Mouse (Mus musculus) pancreas, adult 10 weeks (tissue): ENCODE measurements around the gene Dnajc5. TPM values are rescaled to one million over a fixed set of nuclear protein-coding genes. Genes with fewer than 3 reads are reported as not detected.

ENCODE experiments used
- polyA plus RNA-seq: library from polyadenylated mRNA; stranded (reverse); fragments of 350-450 nt; fragmentation: Illumina TruSeq; extraction: RNeasy Lipid Tissue Mini Kit (QIAGEN cat#74804); gene quantifications from one replicate; pipeline ENCODE4 v1.2.3, GENCODE M21; 2015; ENCODE audit warnings: low read depth, low replicate concordance; ENCODE audit not compliant: insufficient read depth

The Dnajc5 gene
- 9.5 TPM for polyA plus RNA-seq

DNA sequence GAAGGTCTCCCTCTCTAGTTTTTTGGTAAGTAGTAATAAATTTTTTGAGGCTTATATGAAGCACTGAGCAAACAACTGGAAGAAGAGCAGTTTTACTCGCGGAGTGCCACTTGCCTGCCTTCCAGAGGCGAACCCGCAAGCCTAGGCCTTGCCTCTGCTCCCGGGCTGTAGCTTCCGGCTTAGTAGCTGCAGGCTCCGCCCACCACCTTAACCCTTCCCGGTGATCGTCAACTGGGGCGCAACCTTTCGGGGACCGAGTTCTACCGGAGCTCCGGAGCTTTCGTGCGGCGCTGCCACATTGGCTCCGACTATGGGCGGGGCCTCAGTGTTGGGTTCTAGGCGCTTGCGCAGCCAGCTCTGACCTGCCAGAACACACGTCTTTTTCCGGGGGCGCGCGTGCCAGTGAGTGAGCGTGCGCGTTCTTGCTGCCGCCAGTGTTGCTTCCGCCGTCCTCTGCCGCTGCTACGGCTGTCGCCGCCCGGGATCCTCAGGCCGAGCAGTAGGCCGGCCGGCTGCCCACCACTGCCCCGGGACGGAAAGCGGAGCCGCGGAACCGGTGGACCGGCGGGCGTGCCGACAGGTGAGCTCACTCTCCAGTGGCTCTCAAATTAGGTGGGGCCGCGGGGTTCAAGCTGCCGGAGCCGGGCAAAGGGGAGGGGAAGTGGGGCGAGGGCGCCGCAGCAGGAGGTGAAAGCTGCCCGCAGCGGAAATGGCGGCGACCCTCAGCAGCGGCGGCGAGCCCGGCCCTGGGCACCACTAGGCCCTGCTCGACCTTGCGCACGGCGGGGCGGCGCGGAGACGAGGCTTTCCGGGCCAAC, at the start of gene Dnajc5:
Dnajc5 (plus strand) TSS at position 368 of the 818 bp plus-strand sequence.

DNA sequence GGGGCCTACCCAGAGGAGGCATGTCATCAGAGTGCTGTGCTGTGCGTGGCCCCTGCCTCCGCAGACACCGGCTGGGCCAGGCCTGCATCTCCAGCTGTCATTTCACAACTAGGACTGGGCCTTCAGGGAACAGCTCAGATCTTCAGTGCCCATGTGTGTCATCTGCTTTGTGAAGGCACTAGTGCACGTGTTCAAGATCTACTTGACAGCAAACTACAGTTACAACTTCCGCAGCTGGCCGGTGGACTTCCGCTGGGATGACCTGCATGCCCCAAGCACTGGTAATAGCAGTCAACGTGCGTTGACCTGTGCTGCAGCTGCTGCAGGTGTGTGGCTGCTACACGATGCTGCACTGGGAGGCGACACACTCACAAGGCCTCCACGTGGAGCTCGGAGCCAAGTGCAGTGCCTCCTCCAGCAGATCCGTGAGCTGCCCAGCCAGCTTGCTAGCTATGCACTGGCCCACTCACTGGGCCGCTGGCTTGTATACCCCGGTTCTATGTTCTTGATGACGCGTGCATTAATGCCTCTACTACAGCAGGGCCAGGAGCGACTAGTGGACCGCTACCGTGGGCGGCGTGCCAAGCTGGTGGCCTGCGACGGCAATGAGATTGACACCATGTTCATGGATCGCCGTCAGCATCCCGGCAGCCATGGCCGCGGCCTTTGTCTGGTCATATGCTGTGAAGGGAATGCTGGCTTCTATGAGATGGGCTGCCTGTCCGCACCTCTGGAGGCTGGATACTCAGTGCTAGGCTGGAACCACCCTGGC, 26.9 kb upstream of the Dnajc5 start, which contains the start of gene Abhd16b:
Abhd16b (plus strand) TSS at position 51 of the 772 bp plus-strand sequence.

DNA sequence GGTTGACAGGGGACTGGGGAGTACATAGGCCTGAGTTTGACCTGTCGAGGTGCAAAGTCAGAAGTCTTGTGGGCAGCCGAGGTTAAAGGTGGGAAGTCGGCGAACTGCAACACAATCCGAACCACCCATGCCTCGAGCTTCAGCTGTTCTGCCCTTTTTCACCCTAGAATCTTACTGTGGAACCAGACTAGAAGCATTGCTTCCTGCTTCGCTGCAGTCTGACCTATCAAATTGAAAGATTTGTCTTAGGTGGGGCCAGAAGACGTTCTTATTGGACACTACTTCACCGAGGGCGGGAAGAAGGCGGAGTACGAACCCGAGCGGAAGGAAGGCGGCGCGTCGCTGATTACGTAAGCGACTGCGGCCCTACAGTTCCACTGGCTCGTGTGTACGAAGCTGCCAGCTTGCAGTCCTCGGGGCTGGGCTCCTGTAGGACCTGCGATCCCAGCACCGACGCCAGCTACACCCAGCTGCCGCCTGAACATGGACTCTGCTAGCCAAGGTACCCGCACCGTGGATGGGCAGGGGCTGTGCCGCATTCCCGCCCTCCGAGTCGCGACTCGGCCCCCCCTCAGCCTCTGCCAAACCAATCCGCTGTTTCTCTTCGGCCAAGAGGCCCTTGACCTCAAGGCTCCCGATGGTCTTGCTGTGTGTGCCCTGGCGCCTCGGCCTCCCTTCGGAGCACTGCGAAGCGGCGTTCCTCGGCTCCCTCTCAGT, 23.3 kb upstream of the Dnajc5 start, which contains the start of gene Tpd52l2:
Tpd52l2 (plus strand) TSS at position 312 of the 717 bp plus-strand sequence.

DNA sequence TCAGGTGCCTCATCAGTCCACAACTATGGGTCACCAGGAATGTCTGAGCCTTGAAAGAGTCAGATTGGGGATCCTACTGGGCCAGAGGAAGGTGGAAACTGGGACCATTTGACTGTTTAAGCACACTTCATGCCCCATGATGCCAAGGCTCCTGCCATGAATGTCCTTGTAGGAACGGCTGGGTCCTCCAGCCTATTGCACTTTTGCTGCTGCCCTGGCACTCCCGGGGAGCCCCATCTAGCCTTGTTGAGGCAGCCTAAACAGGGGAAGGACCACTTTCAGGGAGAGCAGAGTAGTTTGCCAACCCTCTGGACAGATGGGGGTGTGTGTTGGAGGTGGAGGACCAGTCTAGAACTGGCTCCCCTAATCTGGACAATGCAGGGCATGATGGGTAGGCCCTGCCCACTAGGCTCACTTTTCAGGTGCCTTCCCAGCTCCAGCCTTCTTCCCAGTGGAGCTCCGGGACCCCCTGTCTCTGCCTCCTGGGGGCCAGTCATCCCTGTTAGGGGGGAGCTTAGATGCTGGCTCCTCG, 64.2 kb downstream of the Dnajc5 start, which contains the start of gene Uckl1:
Uckl1 (minus strand) TSS at position 482 of the 532 bp plus-strand sequence.

DNA sequence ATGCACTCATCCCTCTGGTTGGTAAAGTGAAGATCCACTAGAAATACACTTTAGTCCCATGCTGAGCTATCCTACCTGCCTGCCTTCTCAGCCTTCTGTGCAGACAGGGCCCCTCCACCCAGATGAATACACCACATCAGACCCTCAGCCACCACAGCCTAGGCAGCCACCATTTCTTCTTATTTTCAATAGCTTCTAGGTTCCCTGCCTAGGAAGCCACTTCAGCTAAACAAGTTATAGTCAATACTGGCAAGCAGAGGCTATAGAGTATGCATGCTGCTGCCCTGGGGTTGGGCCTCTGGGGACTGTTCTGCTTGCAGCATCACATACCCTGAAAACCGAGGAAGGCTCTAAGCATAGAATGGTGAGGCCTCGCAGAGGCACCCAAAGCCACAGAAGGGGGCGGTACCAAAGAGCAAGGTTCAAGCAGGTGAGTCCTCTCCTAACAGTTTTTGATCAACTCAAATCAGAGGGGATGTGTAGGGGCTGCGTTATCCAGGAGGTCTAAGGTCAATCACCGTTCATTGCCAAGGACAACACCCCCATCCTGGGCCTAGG, 71.3 kb downstream of the Dnajc5 start, which contains the start of gene Prpf6:
Prpf6 (plus strand) TSS at position 341 of the 558 bp plus-strand sequence.

DNA sequence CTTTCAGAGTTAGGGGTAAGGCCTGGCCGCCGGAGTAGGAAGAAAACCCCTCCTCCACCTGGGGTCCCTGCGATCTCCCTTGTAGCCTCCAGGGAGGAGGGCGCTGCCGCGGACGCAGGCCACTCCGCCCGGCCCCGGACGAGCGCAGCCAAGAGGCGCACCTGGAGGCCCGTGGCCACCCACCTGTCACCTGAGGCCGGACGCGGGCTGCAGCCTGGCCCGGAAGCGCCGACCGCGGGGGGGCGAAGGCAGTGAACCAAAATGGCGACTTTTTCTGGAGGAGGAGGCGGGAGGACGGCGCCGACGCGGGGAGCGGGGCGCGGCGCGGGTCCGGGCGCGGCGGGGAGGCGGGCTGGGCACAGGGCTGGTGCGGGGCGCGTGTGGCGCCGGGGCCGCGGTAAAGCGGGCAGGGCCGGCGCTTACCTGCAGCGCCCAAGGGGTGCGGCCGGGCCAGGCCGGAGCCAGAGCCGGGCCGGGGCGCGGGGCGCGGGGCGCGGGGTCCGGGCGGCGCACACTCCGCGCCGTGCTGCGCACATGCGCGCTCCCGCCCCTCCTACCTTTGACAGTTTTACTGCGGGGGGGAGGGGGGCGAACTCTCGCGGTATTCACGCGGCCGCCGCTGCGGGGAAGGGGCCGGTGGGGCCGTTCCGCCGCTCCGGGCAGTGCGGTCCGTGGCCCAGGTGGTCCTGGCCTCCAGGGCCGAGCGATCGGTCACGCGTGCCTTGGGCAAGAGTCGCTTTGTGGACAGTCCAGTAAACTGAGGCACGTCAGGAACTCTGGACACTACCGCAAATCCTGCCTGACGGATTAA, 72.2 kb downstream of the Dnajc5 start, which contains the start of gene Zfp512b:
Zfp512b (minus strand) TSS at position 573 of the 811 bp plus-strand sequence.

DNA sequence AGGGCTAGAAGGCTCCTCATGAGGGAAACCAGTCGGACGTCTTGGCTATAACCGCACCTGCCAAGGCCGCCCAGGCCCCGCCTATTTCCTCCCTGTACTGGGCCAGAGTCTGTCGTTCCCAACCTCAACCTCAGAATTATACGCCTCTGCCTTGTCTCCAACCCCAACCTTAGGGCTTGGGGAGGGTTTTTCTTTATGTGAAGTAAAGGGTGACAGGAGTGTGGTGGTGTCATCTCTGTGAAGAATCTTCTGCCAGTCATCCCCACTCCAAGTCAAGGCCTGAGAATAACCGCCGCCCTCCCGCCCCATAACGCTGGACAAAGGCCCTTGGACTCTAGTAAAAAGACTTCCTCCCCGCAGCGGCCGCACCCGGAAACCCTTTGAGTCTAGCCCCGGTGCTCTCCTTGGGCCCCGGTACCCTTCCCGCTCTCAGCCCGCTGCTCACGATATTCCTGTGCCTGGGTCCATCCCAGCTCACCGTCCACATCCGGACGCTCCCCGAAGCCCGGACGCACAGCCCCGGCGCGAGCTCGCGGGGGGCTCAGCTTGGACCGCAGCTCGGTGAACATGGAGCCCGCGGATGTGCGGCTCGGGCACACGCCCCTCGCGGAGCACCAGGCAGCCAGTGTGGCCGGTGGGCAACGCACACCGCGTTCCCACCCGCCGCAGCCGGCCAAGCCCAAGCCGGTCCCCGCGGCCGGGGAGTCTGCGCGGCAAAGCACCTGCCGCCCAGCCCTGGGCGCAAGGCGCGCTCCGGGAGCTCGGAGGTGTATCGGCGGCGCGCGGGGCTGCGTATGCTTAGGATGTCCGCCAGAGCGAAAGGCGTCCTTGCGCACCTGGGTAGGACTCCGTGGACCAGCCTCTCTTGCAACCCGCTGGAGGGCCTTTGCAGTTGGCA, 78.4 kb downstream of the Dnajc5 start, which contains the start of gene Samd10:
Samd10 (minus strand) TSS at position 759 of the 898 bp plus-strand sequence.

Other genes starting within 250 kb of the Dnajc5 start
- 11.1 TPM for gene Gmeb2, start 232.4 kb upstream of the Dnajc5 start, polyA plus RNA-seq
- gene Stmn3, start 206.0 kb upstream of the Dnajc5 start, polyA plus RNA-seq = 2.3 TPM
- gene Rtel1, start 200.7 kb upstream of the Dnajc5 start, polyA plus RNA-seq = 12.2 TPM
- gene Zgpat, start 155.6 kb upstream of the Dnajc5 start, polyA plus RNA-seq = 10.8 TPM
- 23.0 TPM for gene Arfrp1, start 155.1 kb upstream of the Dnajc5 start, polyA plus RNA-seq
- gene Lime1, start 140.4 kb upstream of the Dnajc5 start, polyA plus RNA-seq = 31.4 TPM
- 5.8 TPM for gene Zbtb46, start 61.1 kb upstream of the Dnajc5 start, polyA plus RNA-seq
- not detected for gene Abhd16b, start 27.3 kb upstream of the Dnajc5 start, polyA plus RNA-seq
- 18.3 TPM for gene Tpd52l2, start 23.3 kb upstream of the Dnajc5 start, polyA plus RNA-seq
- 29.9 TPM for gene Uckl1, start 64.4 kb downstream of the Dnajc5 start, polyA plus RNA-seq
- 10.1 TPM for gene Prpf6, start 71.4 kb downstream of the Dnajc5 start, polyA plus RNA-seq
- gene Zfp512b, start 72.3 kb downstream of the Dnajc5 start, polyA plus RNA-seq = 8.9 TPM
- 6.7 TPM for gene Samd10, start 78.7 kb downstream of the Dnajc5 start, polyA plus RNA-seq
- gene Gm29797, start 136.5 kb downstream of the Dnajc5 start, polyA plus RNA-seq = not detected
- gene Sox18, start 151.2 kb downstream of the Dnajc5 start, polyA plus RNA-seq = 31.8 TPM
- gene Tcea2, start 159.8 kb downstream of the Dnajc5 start, polyA plus RNA-seq = 4.0 TPM
- 7.0 TPM for gene Rgs19, start 173.5 kb downstream of the Dnajc5 start, polyA plus RNA-seq
- gene Lkaaear1, start 178.0 kb downstream of the Dnajc5 start, polyA plus RNA-seq = not detected
- gene Oprl1, start 194.5 kb downstream of the Dnajc5 start, polyA plus RNA-seq = not detected
- gene Myt1, start 242.8 kb downstream of the Dnajc5 start, polyA plus RNA-seq = 2.8 TPM